Mouse (Mus musculus): ENCODE measurements around the gene Myo15b.
"Not testable (repeated sequence)": the region's sequence is repeated elsewhere in the genome, so short reads cannot be mapped to it uniquely, and the experiment has no call there.

Myo15b gene

DNA sequence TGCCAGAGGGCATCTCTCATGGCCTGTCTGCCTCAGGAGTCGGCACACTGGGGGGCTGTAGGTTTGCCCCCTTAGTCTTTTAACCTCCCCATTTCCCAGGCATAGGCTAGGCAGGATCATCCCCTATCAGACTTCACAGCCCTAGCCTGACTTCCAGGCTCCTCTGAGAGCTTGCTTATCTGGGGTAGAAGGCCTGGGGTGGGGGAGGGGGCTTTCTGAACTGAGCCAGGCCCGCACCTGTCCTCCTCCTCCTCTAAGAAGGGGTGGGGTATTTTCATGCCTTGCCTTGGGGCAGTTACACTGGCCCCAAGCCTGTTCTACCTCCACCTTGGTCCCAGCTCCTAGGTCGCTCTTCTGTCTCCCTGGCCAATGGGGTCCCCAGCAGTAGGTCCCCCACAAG is 26.7 kb upstream of the Myo15b start:
- no peak for DNase-seq (ENCODE audit: extremely low spot score)

DNA sequence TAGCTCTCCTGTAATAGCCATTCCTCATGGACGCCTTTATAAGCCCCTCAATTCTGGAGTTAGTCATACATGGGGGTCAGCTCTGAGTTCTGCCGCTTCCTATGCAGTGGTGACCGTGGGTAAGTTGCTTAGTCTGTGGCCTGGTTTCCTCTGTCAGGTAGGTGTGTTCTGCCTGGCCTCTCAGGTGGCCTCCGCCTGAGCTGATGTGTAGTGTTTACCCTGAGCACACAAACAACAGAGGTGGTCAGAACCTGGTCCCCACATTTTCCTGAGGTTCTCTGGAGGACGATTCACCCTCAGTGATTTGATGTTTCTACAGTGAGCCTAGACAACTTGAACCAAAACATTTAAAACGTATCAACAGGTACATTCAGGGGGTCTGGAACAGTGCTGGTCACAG is 26.1 kb upstream of the Myo15b start:
- no peak for DNase-seq (ENCODE audit: extremely low spot score)

DNA sequence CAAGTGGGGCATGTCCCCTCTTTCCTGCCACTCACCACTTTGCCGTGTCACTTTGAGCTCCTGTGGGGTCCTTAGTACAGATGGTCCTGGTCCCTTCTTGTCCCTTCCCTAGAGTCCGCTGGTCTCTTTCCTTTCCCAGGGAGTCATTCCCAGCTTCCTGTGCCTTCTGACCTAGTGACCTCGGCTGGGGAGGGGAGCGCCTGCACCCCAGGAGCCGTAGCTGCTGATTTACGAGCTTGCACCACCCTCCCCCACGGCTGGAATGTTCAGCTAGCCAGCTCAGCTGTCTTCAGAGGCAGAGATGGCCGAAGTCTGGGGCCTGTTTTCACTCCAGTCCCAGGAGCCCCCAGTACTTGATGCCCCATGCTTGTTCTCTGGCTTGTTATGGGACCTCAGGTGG is 25.7 kb upstream of the Myo15b start:
- DNase-seq (ENCODE audit: extremely low spot score), result peak; percentile 77

DNA sequence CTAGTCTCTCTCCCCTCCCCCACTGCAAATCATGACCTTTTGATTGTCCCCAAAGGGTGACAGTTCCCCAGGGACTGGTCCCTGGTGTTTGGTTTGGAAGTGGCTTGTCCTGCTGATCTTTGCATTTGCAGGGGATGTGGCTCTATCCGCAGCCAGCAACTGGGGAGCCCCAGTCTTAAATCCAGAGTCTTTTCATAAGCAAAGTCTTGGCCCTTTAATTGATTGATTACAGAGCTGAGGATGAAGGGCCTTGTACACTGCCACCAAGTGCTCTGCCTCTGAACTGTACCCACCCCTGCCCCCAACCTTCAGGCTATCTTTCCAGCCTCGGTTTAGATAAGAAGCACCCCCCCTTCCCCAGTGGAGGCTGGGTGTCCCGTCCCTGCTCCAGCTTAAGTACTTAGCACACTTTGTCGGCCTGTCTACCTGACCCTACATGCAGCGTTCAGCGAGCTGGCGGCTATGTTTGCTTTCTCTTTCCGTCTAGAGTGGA is 25.1 kb upstream of the Myo15b start:
- peak; percentile 62 for DNase-seq (ENCODE audit: extremely low spot score)

DNA sequence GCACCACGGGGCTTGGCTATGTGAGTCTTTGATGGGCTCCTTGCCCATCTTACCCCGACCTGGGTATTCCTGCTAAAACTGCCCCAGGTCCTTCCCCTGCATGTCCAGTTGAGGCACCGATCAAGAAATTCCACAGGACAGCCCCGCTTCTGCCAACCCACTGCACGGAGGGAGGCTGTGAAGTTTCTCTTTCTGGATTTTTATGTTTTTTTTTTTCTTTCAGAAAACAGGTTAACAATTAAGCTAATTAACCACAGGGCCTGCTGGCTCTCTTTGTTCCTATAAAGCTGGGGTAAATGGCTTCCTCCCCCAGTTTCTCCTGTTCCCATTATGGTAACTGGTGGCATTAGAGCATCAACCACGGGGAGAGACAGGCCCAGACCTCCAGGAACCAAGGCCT is 24.2 kb upstream of the Myo15b start:
- DNase-seq (ENCODE audit: extremely low spot score), result no peak

DNA sequence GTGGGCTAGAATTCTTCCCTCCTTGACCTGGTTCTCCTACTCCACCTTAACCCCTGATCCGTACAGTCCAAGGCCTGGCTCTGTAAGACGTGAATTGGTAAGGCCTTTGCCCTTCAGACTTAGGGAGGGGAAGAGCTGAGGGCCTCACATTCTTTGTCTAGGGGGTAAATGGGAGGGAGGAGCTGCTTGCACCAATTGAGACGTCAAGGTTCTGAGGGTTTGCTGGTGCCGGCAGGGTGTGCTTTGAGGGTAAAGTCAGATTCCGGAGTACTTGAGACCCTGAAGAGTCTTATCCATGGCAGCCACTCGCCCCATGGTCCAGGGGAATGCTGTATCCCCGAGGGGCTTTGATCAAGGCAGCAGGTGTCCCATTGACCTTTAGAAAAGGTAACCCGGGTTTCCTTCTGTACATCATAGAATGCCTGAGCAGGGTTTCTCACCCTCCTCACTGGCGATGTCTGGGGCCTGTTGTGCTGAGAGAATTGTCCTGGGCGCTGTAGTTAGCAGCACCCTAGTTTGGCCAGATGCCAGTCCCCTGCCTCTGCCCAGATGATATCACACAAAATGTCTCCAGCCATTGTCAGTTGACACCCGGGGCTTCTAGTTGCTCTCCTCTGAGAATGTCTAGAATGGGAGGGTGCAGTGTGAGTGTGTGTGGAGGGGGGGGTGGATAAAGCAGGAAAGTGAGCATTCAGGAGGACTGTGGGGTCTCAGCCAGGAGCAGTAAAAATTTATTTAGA is 21.4 kb upstream of the Myo15b start:
- no peak for DNase-seq (ENCODE audit: extremely low spot score)

DNA sequence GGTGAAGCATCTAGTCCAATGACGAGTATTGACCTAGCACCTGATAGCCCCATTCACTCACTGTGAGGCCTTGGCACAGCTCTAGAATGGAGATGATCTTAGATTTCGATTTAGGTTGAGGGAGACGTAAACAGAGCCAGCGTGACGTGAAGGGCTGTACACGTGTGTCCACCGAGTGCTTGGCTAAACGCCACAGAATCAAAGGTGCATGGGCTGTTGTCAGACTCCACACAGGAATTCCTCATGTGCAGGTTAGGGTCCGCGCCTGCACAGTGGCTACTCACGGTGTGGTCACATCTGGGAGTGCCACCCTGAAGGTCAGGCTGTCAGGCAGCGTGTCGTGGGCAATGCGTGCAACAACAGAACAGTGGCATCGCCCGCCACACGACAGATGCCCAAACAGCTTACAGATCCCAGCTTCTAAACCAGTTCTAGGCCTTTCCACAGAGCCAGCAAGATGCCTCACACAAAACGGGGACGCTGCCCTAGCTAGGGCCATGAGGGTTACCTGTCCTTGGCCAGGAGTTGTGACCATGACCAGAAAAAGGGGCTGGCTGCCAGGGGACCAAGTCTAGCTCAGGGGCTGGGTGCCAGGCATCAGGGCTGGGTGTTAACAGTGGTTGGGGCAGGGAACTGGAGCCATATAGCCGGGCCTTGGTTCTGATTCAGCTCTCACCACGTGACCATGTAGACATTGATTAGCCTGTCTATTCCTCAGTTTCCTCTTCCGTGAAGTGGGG is 20.4 kb upstream of the Myo15b start:
- no peak for DNase-seq (ENCODE audit: extremely low spot score)

DNA sequence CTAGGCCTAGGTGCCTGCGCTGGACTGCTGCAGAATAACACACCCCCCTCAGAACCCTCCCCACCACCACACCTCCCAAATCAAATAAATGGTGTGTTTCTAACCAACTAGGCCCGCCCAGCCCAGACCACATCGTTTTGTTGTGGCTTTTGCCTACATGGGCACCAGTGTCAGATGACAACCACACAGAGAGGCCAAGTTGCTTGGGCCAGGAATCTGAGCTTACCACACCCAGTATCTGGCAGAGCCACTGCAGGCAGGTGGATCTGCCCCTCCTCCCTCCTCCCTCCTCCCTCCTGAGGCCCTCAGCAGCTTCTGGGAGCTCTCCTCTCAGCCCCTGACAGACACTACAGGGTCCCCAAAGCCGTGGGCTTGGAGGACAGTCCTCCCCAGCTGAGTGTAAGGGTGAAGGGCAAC is 19.3 kb upstream of the Myo15b start:
- no peak for DNase-seq (ENCODE audit: extremely low spot score)

DNA sequence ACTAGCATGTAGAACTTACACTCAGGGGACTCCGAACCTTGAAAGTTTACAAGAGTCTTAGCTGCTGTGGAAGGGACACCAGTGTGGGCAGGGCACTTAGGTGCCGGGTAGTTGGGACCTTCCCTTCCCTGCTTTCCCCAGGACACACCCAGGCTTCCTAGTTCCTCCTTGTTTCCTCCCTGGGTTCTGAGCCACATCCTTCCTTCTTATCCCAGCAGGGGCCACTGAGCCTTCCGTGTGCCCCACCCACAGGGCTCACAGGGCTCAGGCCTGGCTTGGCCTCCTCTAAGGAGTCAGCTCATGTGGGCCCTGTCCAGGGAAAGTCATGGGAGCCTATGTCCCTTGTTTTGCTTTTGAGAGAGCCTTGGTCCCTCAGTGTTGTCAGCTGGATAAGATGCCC is 18.5 kb upstream of the Myo15b start:
- no peak for DNase-seq (ENCODE audit: extremely low spot score)

DNA sequence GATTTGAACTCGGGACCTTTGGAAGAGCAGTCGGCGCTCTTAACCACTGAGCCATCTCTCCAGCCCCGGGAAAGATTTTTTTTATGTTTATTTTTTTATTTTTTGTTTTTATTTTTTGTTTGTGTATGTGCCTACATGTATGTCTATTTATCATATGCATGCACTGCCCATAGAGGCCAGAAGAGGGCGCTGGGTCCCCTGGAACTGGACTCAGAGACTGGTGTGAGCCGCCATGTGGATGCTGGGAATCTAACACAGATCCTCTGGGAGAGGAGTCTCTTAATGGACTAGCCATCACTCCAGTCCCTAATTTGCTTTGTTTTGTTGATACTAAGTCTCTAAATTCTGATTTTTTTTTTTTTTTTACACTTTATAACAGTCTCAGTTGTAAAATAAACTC is 17.2 kb upstream of the Myo15b start:
- DNase-seq (ENCODE audit: extremely low spot score), result no peak

DNA sequence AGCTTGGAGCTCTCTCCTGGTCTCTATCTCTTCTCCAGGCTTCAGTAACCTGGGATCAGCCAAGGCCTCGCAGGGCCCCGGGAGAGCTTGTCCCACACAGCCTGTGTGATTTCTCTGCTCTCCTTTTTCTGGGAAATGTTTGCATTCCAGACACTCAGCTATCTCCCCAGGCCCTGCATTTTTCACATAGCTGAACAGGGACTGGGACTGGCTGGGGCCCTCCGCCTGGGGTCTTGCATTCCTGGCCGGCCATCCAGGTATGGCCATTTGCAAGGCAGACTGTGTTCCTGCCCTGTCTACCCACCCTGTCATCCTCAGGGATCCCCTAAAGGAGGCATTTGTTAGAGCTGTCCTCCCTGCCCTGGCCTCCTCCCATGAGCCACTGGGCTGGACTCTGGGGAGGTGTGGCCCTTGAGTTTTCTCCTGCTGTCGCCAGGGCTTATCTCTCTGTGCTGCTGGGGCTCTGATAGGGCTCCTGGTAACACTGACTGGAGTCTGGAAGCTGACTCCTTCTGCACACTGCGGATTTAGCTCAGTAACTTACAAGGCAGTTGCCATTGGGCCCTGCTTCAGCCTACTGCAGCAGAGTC is 16.1 kb upstream of the Myo15b start:
- DNase-seq (ENCODE audit: extremely low spot score), result peak; percentile 64

DNA sequence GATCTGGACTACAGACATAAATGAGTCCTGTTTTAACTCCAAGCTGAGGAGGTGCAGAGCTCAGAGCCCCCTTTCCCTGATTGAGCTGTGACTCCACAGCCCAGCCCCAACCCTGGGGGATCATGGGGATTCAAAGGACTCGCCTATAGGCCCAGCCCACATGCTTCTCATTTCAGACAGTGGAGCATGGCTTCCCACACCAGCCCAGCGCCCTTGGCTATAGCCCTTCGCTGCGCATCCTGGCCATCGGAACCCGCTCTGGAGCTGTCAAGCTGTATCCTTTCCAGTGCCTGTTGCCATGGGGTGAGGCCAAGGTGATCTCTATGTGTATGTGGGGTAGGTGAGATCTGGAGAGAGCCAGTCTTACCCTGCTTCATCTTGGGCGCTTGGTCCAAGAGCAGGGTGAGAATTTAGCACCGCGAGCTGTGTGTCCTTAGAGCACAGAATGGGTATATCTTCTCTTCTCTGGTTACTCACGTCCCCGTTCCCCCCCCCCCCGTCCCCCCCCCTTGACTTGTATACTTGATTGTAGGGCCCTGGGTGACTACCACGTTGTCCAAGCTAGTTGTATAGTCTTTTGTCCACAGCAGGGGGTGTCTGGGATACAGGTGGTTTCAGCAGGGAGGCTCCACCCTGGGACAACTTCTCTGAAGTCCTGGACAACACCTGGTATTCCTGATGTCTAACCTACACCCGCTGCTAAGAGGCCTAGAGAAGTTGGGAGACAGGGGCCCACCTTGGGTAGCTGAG is 14.9 kb upstream of the Myo15b start:
- DNase-seq (ENCODE audit: extremely low spot score), result no peak

DNA sequence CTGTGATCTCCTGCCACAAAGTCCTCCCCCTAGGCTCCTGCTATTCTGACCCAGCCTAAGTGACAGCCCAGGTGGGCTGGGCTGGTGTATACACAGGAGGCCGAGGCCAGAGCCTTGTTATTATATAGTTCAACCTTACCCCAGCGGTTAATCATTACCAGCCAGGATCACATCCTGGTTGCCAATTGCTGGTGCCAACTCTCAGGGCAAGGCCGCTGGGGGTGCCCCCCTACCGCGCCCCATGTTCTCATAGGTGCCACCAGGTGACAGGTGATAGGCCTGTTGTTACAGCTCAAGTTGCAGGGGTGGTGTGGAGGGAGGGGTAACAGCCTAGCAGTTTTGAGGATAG is 14.3 kb upstream of the Myo15b start:
- DNase-seq (ENCODE audit: extremely low spot score), result no peak

DNA sequence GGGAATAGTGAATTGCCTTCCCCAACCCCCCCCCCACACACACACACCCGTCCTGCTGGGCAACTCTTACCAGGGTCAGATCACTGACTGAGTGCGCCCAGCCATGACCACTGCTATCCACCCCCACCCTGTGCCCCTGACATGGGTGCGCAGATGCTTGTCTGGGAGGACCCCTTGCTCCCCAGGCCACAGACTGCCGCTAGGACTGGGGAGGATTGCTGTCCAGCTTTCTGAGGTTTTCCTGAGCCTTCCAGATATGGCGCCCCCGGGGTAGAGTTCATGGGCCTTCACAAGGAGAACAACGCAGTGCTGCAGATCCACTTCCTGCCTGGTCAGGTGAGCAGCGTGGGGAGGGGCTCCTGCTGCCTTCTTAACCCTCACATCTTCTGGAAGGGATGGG is 14.0 kb upstream of the Myo15b start:
- no peak for DNase-seq (ENCODE audit: extremely low spot score)

DNA sequence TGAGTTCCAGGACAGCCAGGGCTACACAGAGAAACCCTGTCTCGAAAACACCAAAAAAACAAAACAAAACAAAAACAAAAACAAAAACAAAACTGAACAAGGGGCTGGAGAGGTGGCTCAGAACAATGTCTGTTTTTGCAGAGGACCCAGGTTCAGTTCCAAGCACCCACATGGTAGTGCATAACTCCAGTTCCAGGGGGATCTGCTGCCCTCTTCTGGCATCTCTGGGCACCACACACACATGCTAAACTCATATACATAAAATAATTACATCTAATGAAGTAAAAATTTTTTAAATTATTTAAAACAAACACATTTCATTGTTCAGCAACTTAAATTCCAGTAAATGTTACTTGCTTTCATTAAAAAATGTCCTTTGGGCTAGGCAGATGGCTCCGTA is 12.4 kb upstream of the Myo15b start:
- no peak for DNase-seq (ENCODE audit: extremely low spot score)

DNA sequence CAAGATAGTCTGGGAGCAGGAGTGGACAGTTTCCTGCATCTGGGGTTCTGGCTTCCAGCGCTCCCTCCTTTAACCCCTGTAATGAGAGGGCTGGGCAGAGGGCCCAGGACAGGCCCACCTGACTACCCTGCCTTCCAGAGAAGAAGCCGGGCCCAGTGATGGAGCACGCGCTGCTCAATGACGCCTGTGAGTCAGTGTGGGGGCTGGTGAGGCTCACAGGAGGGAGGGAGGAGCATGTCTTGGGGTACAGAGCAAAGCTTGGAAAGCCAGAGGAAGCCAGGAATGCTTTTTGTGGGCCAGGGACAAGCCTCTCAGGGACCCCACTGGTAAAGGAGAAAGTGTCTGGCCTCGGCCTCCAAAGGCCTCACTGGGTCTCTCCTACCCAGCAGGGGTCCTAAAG is 3.5 kb upstream of the Myo15b start:
- DNase-seq (ENCODE audit: extremely low spot score), result no peak

DNA sequence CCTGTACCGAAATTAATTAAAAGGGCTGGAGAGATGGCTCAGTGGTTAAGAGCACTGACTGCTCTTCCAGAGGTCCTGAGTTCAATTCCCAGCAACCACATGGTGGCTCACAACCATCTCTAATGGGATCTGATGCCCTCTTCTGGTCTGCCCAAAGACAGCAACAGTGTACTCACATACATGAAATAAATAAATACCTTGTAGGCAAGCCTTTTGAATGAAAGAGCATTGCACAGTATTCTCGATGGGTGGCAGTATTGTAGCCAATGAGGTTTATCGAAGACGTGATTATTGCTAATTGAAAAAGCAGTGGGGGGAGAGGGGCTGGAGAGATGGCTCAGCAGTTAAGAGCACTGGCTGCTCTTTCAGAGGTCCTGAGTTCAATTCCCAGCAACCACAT is 1.1 kb upstream of the Myo15b start:
- DNase-seq (ENCODE audit: extremely low spot score), result not testable (repeated sequence)

DNA sequence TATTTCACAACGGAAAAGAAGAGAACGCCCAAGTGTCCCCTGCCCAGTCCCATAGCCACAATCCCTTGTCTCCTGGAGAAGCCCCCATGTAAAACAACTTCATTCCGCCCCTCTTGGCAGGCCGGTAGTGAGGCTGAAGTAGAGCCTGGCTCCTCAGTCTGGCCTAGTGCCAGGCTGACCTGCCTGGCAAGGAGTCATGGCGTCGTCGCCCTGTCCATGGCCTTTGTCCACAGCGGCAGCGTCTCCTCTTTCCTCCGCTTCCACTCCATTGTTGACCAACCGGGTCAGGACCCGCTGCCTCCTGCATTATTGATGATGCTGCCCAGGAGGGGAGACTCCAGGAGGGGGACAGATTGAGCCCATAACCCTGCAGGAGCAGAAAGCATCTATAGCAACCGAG is 270 bp upstream of the Myo15b start:
- DNase-seq (ENCODE audit: extremely low spot score), result no peak

DNA sequence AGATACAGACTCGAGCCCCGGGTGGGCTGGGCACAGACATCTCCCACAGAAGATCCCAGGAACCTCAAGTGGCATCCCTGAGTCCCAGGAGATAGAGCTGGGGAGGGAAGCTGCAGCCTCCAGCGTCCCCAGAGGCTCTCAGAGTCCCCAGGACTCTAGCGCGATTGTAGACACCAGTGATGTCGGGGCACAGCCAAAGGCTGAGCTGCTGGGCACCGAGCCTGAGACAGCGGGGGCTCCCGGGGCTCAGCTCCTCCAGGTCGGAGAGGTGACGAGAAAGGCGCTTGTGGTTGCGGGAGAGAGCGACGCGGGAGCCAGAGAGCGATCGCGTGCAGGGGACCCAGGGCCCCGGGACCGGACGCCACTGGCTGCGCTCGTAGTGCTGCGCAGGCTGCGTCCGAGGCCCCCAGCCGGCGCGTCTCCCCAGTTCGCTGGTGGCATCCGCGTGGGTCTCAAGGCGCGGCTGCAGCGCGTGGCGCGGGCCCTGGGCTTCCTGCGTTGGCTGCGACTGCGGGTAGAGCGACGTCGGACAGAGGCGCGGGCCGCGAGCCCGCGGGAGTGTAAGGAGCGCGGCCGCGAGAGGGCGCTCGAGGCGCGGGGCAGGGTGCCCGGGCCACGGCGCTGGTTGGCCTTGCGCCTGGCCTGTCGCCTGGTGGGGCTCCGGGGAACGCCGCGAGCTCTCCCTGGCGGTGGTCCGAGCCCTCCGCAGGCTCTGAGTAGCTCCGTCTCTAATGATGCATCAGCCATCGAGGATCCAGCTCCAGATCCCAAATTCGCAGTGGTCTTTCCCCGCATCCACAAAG is 1.1 kb downstream of the Myo15b start:
- peak; percentile 88 for DNase-seq (ENCODE audit: extremely low spot score)

DNA sequence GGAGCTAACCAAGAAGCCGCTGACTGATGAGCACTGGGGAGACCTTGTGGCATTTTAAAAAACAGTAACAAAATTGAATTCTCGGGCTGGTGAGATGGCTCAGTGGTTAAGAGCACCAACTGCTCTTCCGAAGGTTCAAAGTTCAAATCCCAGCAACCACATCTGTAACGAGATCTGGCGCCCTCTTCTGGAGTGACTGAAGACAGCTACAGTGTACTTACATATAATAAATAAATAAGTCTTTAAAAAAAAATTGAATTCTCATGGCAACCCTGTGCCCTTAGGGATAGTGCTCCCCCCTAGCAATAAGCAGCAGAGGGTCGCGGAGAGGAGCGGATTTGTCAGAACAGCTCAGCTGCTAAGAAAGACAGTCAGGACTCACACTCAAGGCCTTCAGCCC is 5.7 kb downstream of the Myo15b start:
- no peak for DNase-seq (ENCODE audit: extremely low spot score)

DNA sequence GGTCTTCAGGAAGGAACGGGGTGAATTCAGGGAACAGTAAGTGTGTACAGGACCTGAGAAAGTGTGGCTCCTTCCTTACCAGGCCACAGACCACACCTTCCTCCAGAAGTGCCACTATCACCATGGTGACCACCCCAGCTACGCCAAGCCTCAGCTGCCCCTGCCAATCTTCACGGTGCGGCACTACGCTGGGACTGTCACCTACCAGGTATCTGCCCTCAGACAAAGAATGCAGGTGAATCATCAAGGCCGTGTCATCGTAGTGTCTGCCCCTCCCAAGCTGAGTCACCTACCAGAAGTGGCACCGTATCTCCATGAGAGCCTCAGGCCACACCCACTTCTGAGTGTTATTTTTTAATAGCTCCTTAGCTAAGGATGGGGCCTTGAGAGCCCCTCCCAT is 11.2 kb downstream of the Myo15b start:
- no peak for DNase-seq (ENCODE audit: extremely low spot score)

DNA sequence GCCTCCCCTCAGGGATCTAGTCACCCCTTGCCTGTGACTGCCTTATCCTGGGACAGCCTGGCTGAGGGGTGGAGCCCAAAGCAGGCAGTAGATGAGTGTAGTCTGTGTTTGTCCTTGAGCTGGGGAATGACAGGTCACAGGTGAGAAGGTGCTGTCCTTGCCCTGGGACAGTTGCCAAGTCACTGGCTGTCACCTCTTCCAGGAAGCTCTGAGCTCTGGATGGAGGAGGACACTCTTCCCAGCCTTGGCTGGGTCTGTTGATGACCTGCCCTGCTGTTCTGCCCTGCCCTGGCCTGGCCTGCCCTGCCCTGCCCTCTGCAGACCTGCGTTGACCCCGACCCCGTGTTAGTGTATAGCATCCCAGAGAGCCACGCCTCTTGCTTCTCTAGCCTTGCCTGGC is 14.2 kb downstream of the Myo15b start:
- no peak for DNase-seq (ENCODE audit: extremely low spot score)

Data from embryo, embryonic 9.5 days (tissue).